Mouse (Mus musculus): ENCODE results near the gene Fetub.

DNA sequence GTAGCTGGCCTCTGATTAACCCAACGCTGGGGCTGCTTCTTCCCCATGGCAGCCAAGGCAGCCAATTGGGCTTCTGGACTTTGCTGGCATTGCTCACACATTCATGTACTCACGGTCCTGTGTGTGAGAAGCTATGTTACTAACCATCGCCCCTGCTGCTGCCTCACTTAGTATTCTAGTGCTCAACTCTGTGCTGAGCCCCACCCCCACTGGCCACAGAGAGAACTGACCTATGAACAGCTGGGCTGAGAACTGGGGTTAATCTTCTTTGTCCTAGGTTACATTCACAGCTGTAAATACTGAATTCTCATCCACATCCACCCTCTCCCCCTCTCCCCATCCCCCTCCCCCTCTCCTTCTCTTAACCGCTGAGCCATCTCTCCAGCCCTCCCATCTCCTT is 29.3 kb upstream of the Fetub start:
- TF ChIP-seq POLR2A (IDR thresholded peaks at IDR 0.05; ENCODE audit: borderline replicate concordance, low read depth, low read length), result no peak
- no peak for TF ChIP-seq CTCF (IDR thresholded peaks at IDR 0.05; ENCODE audit: low read depth, low read length)
